Mouse (Mus musculus): ENCODE measurements around the gene Fam198b.

DNA sequence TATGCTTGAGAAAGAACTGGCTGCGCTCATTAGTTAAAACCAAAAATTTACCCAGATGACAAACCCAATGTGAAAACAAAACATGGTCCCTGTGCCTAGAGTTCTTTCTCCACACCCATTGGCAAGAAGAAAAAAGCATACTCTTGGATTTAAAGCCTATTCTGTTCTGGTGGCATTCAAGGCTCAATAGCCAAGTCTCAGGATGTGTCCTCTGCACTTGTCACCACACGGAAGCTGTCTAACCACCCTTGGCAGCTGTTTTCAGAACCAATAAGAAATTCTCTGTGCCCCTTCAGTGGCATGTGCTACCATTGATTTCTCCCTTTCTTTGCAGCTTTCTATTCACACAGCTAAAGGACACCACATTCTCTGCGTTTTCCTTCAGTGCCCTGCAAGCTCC, 26.1 kb upstream of the Fam198b start:
- TF ChIP-seq CTCF (IDR thresholded peaks at IDR 0.05; ENCODE audit: low read depth, low read length) = no peak
- no peak for TF ChIP-seq POLR2A (IDR thresholded peaks at IDR 0.05; ENCODE audit: insufficient read depth, low read length)
- no peak for TF ChIP-seq EP300 (IDR thresholded peaks at IDR 0.05; ENCODE audit: insufficient read depth, low read depth, low read length)
